Mouse (Mus musculus): Measurements from ENCODE around the gene Sumf2. TPM values are rescaled to one million over a fixed set of nuclear protein-coding genes. Genes with fewer than 3 reads are reported as not detected.

The Sumf2 gene
- total and polyA plus RNA-seq, 3 experiments, result 34.6 to 43.0 (median 39.7) TPM

GRCm38 (mm10) chr5:129908242-129908965 is 61.6 kb downstream of the Sumf2 start, which contains the start of gene Nupr1l (continued):
- TF ChIP-seq PAX5 (IDR thresholded peaks at IDR 0.05; ENCODE audit: low read length) (peak; percentile 32; the same call in 1 of the 2 replicates), ZKSCAN1 (IDR thresholded peaks at IDR 0.05; ENCODE audit: borderline replicate concordance, low read depth, low read length) (no peak), CTCF (conservative IDR thresholded peaks at IDR 0.05 in 1 of 2, IDR thresholded peaks at IDR 0.05 in 1 of 2; ENCODE audit: low read depth in 2 of 2, low read length in 2 of 2) (peak in 1 of 2 experiments; percentile 34; a peak in 2 of 4 replicates)

DNA sequence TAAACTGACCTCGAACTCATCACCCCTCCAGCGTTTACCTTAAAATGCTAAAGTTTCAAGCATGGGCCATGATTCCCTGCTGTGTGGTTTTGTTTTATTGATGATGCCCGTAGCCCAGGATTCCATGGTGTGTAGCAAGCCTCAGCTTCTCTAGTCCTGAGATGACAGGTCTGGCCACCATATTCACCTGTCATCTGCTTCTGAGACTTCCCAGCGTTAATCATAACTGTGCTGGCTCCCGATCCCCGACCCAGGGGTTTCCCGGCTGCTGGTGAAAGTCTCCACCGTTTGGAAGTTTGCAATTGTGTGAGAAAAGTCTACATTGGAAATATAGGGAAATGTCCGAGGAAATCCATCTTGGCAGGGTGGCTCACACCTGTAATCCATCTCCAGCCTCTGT is 62.4 kb downstream of the Sumf2 start:
- Histone ChIP-seq H3K4me2 (ENCODE audit: insufficient read depth, low read depth, poor library complexity, severe bottlenecking) (peak overlapping the region; percentile 76), H3K9me3 (replicated peaks; ENCODE audit: low read length) (no peaks in the 10 kb centered on the region), H3K4me3 (replicated peaks in 1 of 3; ENCODE audit: low read depth in 2 of 3, low read length in 2 of 3, poor library complexity in 1 of 3) (peak overlapping the region; percentile 54 to 93 (median 64)), H3K79me2 (replicated peaks; ENCODE audit: control insufficient read depth, extremely low read depth, insufficient read depth, poor library complexity, severe bottlenecking) (no peaks in the 10 kb centered on the region), H3K27me3 (replicated peaks) (peaks cover 20% of the 10 kb centered on the region), H3K27ac (ENCODE audit: insufficient read depth, low read depth) (no peak overlapping the region), H3K9ac (ENCODE audit: insufficient read depth, low read depth) (peak overlapping the region; percentile 26; the same call in 1 of the 2 replicates), H3K4me1 (ENCODE audit: control insufficient read depth in 1 of 2, insufficient read depth in 2 of 2) (peaks cover 2 to 16% of the 10 kb centered on the region in 2 experiments), H3K36me3 (replicated peaks in 1 of 2; ENCODE audit: control insufficient read depth in 1 of 2, insufficient read depth in 1 of 2, low read length in 1 of 2) (no peaks in the 10 kb centered on the region)
- no peak for TF ChIP-seq POLR2AphosphoS2 (IDR thresholded peaks at IDR 0.05; ENCODE audit: low read depth, low read length)
- TF ChIP-seq MYC (IDR thresholded peaks at IDR 0.05; ENCODE audit: low read depth, low read length), result 0 out of 2 replicates have a peak, but pooled peaks have one; percentile 4
- no peak for TF ChIP-seq CHD2 (IDR thresholded peaks at IDR 0.05; ENCODE audit: low read length)
- dilution Hi-C loops (cut with MboI; ENCODE audit: extremely low pct_ligation_motif_present, extremely low pct_unique_long_range_greater_than_20kb, low sequenced_read_pairs) (no loop called here), in situ Hi-C loops (cut with MboI; ENCODE audit: low pct_ligation_motif_present, low pct_unique_long_range_greater_than_20kb, low sequenced_read_pairs) (no loop called here)
- no peak for DNase-seq (ENCODE audit: extremely low read depth)

- no peak for DNase-seq (ENCODE audit: extremely low read depth)
- in situ Hi-C loops (cut with MboI; ENCODE audit: low pct_ligation_motif_present, low pct_unique_long_range_greater_than_20kb, low sequenced_read_pairs) (no loop called here), dilution Hi-C loops (cut with MboI; ENCODE audit: extremely low pct_ligation_motif_present, extremely low pct_unique_long_range_greater_than_20kb, low sequenced_read_pairs) (no loop called here)
- Histone ChIP-seq H3K9ac (ENCODE audit: insufficient read depth, low read depth) (no peak overlapping the region), H3K36me3 (replicated peaks in 1 of 2; ENCODE audit: control insufficient read depth in 1 of 2, insufficient read depth in 1 of 2, low read length in 1 of 2) (no peaks in the 10 kb centered on the region), H3K4me3 (replicated peaks in 1 of 3; ENCODE audit: low read depth in 2 of 3, low read length in 2 of 3, poor library complexity in 1 of 3) (no peak overlapping the region), H3K4me2 (ENCODE audit: insufficient read depth, low read depth, poor library complexity, severe bottlenecking) (peak overlapping the region; percentile 76), H3K4me1 (ENCODE audit: control insufficient read depth in 1 of 2, insufficient read depth in 2 of 2) (peaks cover 2 to 16% of the 10 kb centered on the region in 2 experiments), H3K27ac (ENCODE audit: insufficient read depth, low read depth) (no peak overlapping the region), H3K27me3 (replicated peaks) (peaks cover 20% of the 10 kb centered on the region), H3K9me3 (replicated peaks; ENCODE audit: low read length) (no peaks in the 10 kb centered on the region), H3K79me2 (replicated peaks; ENCODE audit: control insufficient read depth, extremely low read depth, insufficient read depth, poor library complexity, severe bottlenecking) (no peaks in the 10 kb centered on the region)
- TF ChIP-seq KAT2A (IDR thresholded peaks at IDR 0.05; ENCODE audit: insufficient replicate concordance, low read length) (no peak), TCF12 (IDR thresholded peaks at IDR 0.05; ENCODE audit: low read depth, low read length) (no peak), ELF1 (IDR thresholded peaks at IDR 0.05; ENCODE audit: low read depth, low read length) (no peak), JUN (IDR thresholded peaks at IDR 0.05; ENCODE audit: insufficient read depth, low read depth, low read length) (no peak), CHD2 (IDR thresholded peaks at IDR 0.05; ENCODE audit: low read length) (no peak), CHD1 (IDR thresholded peaks at IDR 0.05; ENCODE audit: low read depth, low read length) (no peak), GABPA (IDR thresholded peaks at IDR 0.05; ENCODE audit: insufficient replicate concordance, low read depth, low read length) (no peak), NELFE (IDR thresholded peaks at IDR 0.05; ENCODE audit: low read depth, low read length) (no peak), NRF1 (IDR thresholded peaks at IDR 0.05; ENCODE audit: low read depth, low read length) (no peak), MEF2A (IDR thresholded peaks at IDR 0.05; ENCODE audit: borderline replicate concordance, low read depth, low read length) (no peak), POLR2A (IDR thresholded peaks at IDR 0.05; ENCODE audit: low read depth, low read length) (no peak), E2F4 (IDR thresholded peaks at IDR 0.05; ENCODE audit: insufficient replicate concordance, low read depth, low read length) (no peak)
Observed at GRCm38 (mm10) chr5:129909591-129909990, 62.8 kb downstream of the Sumf2 start.

Other genes starting within 250 kb of the Sumf2 start
- gene Zfp11, start 176.9 kb upstream of the Sumf2 start, total RNA-seq (2012; rRNA removed), result not detected in 2 replicates
- not detected in 2 replicates for gene Zfp11, start 176.9 kb upstream of the Sumf2 start, total RNA-seq (2014; rRNA removed)
- not detected in 2 replicates for gene Zfp11, start 176.9 kb upstream of the Sumf2 start, polyA plus RNA-seq (2012; ENCODE audit: insufficient read length, low read depth)
- not detected in 2 replicates for gene Sept14, start 138.5 kb upstream of the Sumf2 start, total RNA-seq (2012; rRNA removed)
- not detected in 2 replicates for gene Sept14, start 138.5 kb upstream of the Sumf2 start, total RNA-seq (2014; rRNA removed)
- not detected in 2 replicates for gene Sept14, start 138.5 kb upstream of the Sumf2 start, polyA plus RNA-seq (2012; ENCODE audit: insufficient read length, low read depth)
- 134 and 136 TPM in 2 replicates for gene Mrps17, start 131.5 kb upstream of the Sumf2 start, total RNA-seq (2012; rRNA removed)
- gene Mrps17, start 131.5 kb upstream of the Sumf2 start, total RNA-seq (2014; rRNA removed), result 156 and 159 TPM in 2 replicates
- 119 and 127 TPM in 2 replicates for gene Mrps17, start 131.5 kb upstream of the Sumf2 start, polyA plus RNA-seq (2012; ENCODE audit: insufficient read length, low read depth)
- 24.3 and 30.4 TPM in 2 replicates for gene Nipsnap2, start 121.9 kb upstream of the Sumf2 start, total RNA-seq (2012; rRNA removed)
- gene Nipsnap2, start 121.9 kb upstream of the Sumf2 start, total RNA-seq (2014; rRNA removed), result 23.9 and 24.8 TPM in 2 replicates
- 18.3 TPM in 2 replicates for gene Nipsnap2, start 121.9 kb upstream of the Sumf2 start, polyA plus RNA-seq (2012; ENCODE audit: insufficient read length, low read depth)
- 145 and 232 TPM in 2 replicates for gene Psph, start 59.5 kb upstream of the Sumf2 start, total RNA-seq (2012; rRNA removed)
- gene Psph, start 59.5 kb upstream of the Sumf2 start, total RNA-seq (2014; rRNA removed), result 199 and 252 TPM in 2 replicates
- gene Psph, start 59.5 kb upstream of the Sumf2 start, polyA plus RNA-seq (2012; ENCODE audit: insufficient read length, low read depth), result 128 and 139 TPM in 2 replicates
- 552 and 592 TPM in 2 replicates for gene Chchd2, start 40.5 kb downstream of the Sumf2 start, total RNA-seq (2012; rRNA removed)
- gene Chchd2, start 40.5 kb downstream of the Sumf2 start, total RNA-seq (2014; rRNA removed), result 988 and 1,007 TPM in 2 replicates
- gene Chchd2, start 40.5 kb downstream of the Sumf2 start, polyA plus RNA-seq (2012; ENCODE audit: insufficient read length, low read depth), result 346 and 370 TPM in 2 replicates
- gene Zbed5, start 48.7 kb downstream of the Sumf2 start, total RNA-seq (2012; rRNA removed), result 4.5 and 5.4 TPM in 2 replicates
- 6.4 and 7.4 TPM in 2 replicates for gene Zbed5, start 48.7 kb downstream of the Sumf2 start, total RNA-seq (2014; rRNA removed)
- 4.9 and 5.1 TPM in 2 replicates for gene Zbed5, start 48.7 kb downstream of the Sumf2 start, polyA plus RNA-seq (2012; ENCODE audit: insufficient read length, low read depth)
- gene Phkg1, start 51.6 kb downstream of the Sumf2 start, total RNA-seq (2012; rRNA removed), result 0.21 and 0.25 TPM in 2 replicates
- 0.23 TPM in 1 of 2 replicates, not detected in the other for gene Phkg1, start 51.6 kb downstream of the Sumf2 start, total RNA-seq (2014; rRNA removed)
- 0.16 and 0.61 TPM in 2 replicates for gene Phkg1, start 51.6 kb downstream of the Sumf2 start, polyA plus RNA-seq (2012; ENCODE audit: insufficient read length, low read depth)
- gene Nupr1l, start 61.6 kb downstream of the Sumf2 start, total RNA-seq (2012; rRNA removed), result 0.46 and 0.68 TPM in 2 replicates
- 0.46 TPM in 1 of 2 replicates, not detected in the other for gene Nupr1l, start 61.6 kb downstream of the Sumf2 start, total RNA-seq (2014; rRNA removed)
- not detected in 2 replicates for gene Nupr1l, start 61.6 kb downstream of the Sumf2 start, polyA plus RNA-seq (2012; ENCODE audit: insufficient read length, low read depth)
- 8.7 and 11.0 TPM in 2 replicates for gene Vkorc1l1, start 95.0 kb downstream of the Sumf2 start, total RNA-seq (2012; rRNA removed)
- 27.0 and 31.4 TPM in 2 replicates for gene Vkorc1l1, start 95.0 kb downstream of the Sumf2 start, total RNA-seq (2014; rRNA removed)
- 25.4 and 33.1 TPM in 2 replicates for gene Vkorc1l1, start 95.0 kb downstream of the Sumf2 start, polyA plus RNA-seq (2012; ENCODE audit: insufficient read length, low read depth)
- gene Gusb, start 156.1 kb downstream of the Sumf2 start, total RNA-seq (2012; rRNA removed), result 180 and 187 TPM in 2 replicates
- gene Gusb, start 156.1 kb downstream of the Sumf2 start, total RNA-seq (2014; rRNA removed), result 72.4 and 73.4 TPM in 2 replicates
- 200 and 210 TPM in 2 replicates for gene Gusb, start 156.1 kb downstream of the Sumf2 start, polyA plus RNA-seq (2012; ENCODE audit: insufficient read length, low read depth)
- gene Asl, start 182.3 kb downstream of the Sumf2 start, total RNA-seq (2012; rRNA removed), result 54.4 and 70.4 TPM in 2 replicates
- 44.8 and 45.3 TPM in 2 replicates for gene Asl, start 182.3 kb downstream of the Sumf2 start, total RNA-seq (2014; rRNA removed)
- 60.1 and 61.0 TPM in 2 replicates for gene Asl, start 182.3 kb downstream of the Sumf2 start, polyA plus RNA-seq (2012; ENCODE audit: insufficient read length, low read depth)
- 42.3 and 50.2 TPM in 2 replicates for gene Crcp, start 182.3 kb downstream of the Sumf2 start, total RNA-seq (2012; rRNA removed)
- 57.1 and 58.3 TPM in 2 replicates for gene Crcp, start 182.3 kb downstream of the Sumf2 start, total RNA-seq (2014; rRNA removed)
- 63.2 and 73.6 TPM in 2 replicates for gene Crcp, start 182.3 kb downstream of the Sumf2 start, polyA plus RNA-seq (2012; ENCODE audit: insufficient read length, low read depth)
- 36.8 and 45.5 TPM in 2 replicates for gene Tpst1, start 226.3 kb downstream of the Sumf2 start, total RNA-seq (2012; rRNA removed)
- gene Tpst1, start 226.3 kb downstream of the Sumf2 start, total RNA-seq (2014; rRNA removed), result 49.9 and 52.5 TPM in 2 replicates
- gene Tpst1, start 226.3 kb downstream of the Sumf2 start, polyA plus RNA-seq (2012; ENCODE audit: insufficient read length, low read depth), result 43.2 and 50.4 TPM in 2 replicates